Mouse (Mus musculus) T-helper 2 cell (primary cell): ENCODE results near the gene Prkacb.

Experiments
- in situ Hi-C: fragments of 300-600 bp; cut with MboI, MseI; formaldehyde crosslinking; loops from one replicate; pipeline ENCODE4 v1.15.1; 2025; ENCODE audit warnings: high pct_unique_total_duplicates

Gene Prkacb

DNA sequence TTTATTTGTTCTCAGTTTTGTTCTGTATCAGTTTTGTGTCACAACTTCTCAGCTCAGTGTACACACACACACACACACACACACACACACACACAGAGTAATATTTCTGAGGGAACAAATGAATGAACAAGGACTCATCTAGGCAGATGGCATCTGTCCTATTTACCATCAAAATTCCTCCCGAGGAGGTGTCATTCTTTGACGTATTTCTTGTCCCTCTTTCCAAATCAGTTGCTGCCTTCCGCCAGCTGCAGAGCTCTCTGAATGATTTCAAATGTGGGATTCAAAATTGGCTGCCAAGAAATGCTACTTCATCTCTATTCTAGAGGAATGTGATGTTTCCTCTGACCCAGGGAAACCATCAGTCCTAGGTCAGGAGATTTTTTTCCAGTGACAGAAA, 89.8 kb downstream of the Prkacb start:
- in situ Hi-C loops: loop anchor here (10.0 kb wide), 1 partner anchor 1138 kb away; no protein-coding TSS in a partner anchor

DNA sequence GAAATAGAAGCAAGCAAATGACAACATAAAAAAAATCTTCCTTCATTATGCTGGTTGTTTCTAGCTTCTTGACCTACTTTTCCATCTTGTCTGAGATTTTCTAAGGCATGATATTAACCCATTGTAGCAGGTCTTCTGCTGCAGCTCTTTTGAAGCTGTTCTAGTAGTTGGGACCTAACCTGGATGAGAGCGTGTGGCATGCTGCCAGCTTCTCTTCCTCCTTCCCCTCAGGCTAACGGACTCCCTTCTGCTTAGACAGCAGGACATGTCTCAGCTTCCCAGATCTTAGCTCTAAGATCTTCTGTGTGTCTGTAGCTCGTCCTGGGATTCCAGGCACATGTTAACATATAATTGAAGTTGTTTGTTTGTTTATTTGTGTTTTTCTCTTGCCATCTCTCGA, 93.1 kb downstream of the Prkacb start:
- in situ Hi-C loops: loop anchor here (10.0 kb wide), 1 partner anchor 1135 kb away; no protein-coding TSS in a partner anchor

DNA sequence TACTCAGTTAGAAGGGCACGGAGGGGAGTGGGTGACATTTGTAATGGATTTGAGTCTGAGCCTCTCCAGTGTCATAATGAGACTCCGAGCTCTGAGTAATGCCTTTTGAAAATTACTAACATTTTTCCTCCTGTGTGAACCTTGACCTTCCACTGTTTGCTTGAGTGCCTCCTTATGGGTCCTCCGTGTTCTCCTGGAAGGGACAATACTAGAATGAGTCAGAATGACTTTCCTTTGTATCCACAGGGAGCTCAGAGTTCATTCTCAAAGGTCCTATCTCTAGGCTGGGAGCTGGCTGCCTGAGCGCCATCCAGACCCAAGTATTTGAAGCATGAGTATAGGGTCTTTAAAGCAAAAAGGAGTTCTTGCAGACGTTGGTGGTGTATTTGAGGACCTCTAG, 94.5 kb downstream of the Prkacb start:
- in situ Hi-C loops: no loop called here

DNA sequence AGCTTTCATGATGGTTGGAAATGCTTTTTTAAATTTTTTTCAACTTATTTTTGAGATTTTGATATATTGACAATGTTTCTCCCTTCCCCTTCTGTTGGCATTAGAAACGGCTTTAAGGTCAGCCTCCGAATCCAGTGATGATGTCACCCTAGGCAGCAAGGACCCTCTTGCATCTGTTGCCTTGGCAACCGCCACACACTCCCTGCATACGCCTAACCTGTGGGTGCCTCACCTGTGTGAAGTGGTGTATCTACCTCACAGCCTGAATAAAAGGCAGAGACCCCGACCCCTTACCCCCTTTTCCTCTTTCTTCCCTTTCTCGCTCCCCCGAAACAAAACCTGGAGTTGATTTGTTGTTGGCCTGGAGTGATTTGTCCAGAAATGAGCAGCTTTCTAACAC, 100.5 kb downstream of the Prkacb start:
- in situ Hi-C loops: no loop called here

DNA sequence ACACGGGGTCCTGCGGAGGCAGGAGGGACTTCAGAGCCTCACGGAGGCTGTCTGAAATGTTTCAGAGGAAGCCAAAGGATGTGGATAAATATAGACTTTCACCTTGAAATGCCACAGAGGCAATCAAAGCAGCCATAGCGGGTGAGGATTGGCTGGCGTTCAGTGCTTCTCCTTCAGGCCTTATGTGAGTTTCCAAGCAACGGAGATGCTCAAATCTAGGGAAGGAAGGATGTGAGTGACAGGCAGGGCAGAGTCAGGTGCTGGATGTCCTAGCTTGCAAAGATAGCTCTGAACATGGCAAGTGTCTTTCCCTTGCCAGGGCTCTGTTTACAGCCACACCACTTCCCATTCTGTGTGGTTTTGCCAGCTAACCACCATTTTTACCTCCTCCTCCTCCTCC, 101.2 kb downstream of the Prkacb start:
- in situ Hi-C loops: no loop called here

DNA sequence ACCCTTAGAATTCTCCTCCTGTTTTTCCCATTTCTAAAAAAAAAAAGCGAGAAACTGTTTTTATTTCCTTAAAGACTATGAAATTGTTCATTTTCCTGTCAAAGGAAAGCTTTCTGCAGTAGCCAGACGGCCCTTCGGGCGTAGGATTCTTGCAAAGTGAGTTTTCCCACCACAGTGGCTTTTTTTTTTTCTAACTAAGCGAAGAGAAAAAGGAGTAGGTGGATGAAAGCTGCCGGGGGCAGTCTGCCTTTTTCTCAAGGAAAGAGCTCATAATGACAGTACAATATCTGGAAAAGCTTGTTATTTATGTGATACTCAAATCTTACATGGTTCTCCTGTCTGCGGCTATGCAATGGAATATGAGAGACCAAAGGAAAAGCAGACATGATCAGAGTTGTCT, 101.7 kb downstream of the Prkacb start:
- in situ Hi-C loops: no loop called here

DNA sequence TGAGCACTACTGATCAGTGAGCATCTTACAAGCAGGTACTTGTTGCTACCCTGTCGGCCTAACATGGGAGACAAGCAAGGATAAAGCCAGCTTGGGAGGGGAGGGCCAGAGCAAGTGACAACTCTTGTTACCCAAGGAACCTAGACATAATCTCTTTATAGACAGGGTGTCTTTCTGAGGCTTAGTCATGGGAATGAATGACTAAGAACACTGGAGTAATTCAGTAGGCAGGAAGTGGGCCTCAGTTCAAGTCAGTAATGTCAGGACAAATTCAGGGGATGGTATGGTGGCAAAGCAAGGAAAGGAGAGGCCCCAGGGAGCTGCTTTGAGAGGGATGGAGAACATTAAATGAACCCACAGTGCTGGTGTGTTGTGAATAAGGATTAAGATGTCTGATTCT, 103.7 kb downstream of the Prkacb start:
- in situ Hi-C loops: no loop called here

DNA sequence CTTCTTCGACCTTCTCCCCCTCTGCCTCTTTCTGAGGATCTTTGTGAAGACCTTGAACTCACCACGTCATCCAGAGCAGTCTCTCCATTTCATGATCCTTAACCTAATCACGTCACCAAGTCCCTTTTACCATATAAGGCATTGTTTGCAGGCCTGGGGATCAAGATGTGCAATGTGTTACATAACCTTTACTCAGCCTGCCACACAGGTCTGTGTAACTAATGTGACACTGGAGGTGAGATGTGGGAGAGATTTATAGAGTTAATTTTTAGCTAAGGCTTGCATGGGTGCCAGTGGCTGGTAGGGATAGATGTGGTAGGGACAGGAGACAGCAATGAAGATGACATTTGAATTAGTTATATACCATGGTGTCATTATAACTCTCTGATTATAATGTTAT, 104.4 kb downstream of the Prkacb start:
- in situ Hi-C loops: no loop called here

DNA sequence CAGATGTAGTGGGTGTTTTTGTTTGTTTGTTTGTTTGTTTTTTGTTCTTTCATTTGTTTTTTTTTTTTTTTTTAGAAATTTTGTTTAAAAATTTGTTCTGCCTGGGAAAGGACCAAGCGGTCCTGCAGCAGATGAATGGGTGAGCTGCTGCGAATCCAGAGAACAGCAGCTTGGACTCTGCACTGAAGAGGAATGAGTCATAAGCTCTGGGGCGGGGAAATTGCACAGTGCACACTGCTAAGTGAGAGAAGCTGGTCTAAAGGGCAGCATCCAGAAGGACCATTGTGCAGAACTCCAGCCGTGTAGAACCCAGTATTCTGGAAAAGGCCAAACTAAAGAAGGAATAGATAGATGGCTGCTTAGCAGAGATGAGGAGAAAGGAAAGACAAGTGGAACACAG, 108.7 kb downstream of the Prkacb start:
- in situ Hi-C loops: no loop called here

DNA sequence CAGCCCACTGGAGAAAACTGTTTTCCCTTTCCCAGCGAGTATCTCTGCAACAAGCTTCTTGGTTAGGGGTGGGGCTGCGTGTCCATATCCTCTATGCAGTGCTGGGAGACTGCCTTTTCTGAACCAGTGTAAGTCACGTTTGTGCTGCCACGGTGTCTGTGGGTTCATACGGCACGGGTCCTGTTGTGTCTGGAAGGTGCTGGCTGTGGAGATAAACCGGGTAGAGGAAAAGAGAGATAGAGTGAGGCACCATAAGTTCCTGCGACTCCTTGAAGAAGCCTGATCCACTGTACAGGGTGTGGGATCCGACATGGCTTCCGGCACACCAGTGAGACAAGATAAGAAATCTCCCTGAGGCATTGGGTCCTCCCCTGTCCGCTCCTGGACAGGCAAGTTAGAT, 112.7 kb downstream of the Prkacb start:
- in situ Hi-C loops: no loop called here

DNA sequence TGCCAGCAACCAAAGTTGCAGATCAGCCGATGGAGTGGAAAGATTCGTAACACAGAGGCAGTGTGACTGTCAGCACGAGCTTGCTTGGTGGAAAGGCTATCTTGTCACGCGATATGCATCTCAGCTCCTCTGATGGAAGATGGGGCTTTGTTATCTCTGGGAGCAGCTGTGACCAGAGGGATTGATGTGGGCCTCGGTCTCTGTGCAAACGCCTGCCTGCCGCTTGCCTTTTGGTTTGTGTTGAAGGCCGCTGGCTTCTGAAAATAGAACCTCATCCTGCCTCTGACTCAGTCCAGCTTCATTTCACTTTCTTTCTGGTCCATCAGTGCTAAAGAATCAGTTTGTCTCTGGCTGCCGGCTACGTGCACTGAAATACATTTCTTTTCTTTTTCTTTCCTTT, 113.8 kb downstream of the Prkacb start:
- in situ Hi-C loops: no loop called here

DNA sequence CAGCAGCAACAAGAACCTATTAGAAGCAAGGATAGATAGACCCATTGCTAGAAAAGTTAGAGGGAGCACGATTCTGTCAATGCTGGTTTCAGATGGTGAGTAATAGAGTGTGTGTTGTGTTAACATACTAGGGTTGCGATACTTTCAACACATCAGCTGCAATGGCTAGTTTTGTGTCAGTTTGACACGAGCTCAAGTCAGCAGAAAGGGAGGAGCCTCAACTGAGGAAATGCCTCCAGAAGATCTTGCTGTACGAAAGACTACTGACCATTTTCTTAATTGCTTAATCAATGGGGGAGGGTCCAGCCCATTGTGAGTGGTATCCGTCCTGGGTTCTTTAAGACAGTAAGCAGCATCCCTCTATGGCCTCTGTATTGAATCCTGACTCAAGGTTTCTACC, 120.2 kb downstream of the Prkacb start:
- in situ Hi-C loops: no loop called here

DNA sequence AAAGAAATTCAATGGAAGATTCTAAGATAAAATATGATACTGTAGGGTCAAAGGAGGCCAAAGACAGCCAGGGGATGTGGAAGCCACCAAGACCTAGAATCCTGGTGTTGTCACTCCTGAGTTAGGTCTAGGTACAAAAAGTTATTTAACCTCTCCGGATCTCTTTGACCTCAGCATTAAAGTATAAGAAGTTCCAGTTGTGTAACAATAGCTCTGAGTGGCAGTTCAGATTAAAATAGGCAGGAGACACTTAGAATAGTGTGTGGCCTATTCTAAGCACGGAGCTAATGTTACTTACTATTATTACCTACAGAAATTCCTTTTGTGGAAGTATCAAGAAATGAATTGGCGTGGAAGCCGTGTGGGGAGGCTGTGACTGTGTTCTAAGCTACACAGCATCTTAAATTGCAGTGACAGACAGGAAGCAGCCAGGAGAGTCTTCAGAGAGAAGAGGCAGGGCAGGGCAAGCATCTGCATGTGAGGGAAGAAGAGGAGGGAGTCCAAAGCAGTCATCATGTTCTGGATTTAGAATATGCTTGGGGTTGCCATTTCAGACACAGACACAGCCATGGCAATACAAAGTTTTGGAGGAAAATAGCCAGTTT, 125.6 kb downstream of the Prkacb start:
- in situ Hi-C loops: no loop called here

DNA sequence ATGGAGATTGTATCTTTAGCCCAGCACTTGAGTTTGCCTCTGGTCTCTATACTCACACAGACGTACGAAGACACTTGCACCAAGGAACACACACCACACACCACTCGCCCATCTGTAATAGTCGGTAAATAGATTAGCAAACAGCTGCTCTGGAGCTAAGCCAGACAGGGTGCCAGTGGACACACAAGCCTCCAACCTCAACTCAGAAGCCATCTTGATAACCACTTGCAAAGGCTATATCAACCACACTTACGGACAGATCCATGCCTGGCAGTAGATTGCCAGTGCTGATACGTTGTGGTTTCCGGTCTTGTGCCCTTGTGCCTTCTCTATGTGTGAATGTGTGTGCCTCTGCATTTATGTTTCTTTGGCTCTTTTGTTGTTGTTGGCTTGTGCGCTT, 126.4 kb downstream of the Prkacb start:
- in situ Hi-C loops: no loop called here

DNA sequence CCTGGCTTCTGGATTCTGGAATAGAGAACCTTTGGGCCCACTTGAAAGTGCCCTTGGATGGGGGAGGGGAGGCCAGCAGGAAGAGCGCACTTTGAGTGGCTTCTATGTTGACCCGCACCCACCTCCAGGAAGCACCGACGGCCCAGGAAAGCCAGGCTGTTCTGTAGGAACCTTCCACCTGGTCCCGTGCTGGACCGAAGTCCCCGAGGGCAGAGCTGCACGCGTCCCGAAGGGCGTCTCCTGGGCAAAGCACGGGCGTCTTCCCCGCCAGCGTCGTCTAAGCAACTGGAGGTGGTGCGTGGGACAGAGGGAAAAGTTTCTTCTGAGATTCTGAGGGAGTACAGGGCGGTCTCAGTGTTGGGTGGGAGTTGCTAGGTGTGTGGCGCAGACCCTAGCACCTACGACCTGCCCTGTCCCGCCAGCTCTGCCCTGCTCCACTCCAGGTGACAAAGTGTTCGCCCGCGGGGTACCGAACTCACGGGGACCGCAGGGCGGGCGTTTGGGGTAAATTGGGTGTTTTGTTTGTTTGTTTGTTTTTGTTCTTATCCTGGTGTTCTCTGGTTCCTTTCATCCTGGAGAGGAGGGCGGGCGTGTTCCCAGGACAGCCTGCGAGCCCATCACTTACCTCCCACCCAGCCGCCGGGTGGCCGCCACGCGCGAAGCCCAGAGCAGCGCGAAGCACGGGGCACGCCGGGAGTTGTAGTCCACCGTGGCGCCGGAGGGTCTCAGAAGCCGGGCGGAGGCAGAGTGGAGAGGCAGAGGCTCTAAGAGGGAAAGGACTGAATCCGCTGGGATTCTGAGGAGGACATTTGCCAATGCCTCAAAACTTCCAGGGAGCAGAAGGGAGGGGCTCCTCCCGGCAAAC, 127.7 kb downstream of the Prkacb start, which contains the start of gene Samd13:
Gene Samd13 (minus strand): TSS at position 782 of the 865 bp plus-strand sequence.
- in situ Hi-C loops: no loop called here

DNA sequence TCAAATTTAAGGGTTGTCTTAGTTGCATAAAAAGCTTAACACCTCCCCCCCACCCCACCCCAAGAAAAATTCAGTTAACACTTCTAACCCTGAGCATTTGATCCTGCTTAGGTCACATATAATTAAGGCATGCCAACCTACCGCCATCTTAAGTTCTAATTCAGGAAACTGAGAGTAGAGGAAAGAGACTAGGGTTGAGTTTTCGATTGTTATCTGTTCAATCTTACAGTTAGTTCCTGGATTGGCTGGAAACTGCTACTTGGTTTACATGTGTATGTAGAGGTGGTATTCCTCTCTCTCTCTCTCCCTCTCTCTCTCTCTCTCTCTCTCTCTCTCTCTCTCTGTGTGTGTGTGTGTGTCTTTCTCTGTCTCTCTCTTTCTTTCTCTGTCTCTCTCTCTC, 129.7 kb downstream of the Prkacb start:
- in situ Hi-C loops: no loop called here

DNA sequence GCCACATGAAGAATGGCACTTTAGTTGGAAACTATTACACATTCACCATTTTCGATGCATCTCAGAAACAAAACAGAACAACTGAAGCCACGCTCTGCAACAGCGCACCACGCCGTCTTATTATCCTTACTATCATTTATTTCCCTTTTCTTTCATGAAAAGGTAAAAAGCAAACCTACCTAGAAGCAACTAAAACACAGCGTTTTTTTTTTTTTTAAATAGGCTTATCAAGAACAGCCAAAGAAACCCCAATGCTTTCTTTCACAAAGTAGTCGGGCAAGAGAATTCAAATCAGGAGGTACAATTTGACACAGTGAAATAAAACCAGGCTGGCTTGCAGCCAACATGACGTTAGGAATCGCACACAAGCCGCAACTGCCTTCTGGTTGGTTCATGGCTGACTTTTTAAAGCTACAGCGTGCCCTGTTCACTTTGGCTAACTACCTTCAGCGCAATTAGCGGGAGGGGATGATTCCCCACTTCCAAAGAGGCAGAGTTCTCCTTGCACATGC, 130.6 kb downstream of the Prkacb start:
- in situ Hi-C loops: no loop called here

DNA sequence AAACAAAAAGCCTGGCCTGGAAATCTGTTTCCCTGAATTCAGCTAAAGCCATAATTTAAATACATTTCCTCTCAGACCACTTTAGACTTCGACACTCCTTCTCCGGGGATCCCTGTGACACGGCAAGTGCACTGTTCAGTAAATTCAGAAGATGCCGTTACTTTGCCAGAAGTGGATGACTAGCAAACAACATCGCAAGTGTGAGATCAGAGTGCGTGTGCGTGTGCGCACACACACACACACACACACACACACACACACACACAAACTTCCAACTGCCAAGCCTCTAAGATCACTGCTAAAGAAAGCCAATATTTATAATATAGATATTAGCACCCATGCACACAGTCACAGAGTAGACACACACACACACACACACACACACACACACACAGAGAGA, 131.1 kb downstream of the Prkacb start:
- in situ Hi-C loops: no loop called here

DNA sequence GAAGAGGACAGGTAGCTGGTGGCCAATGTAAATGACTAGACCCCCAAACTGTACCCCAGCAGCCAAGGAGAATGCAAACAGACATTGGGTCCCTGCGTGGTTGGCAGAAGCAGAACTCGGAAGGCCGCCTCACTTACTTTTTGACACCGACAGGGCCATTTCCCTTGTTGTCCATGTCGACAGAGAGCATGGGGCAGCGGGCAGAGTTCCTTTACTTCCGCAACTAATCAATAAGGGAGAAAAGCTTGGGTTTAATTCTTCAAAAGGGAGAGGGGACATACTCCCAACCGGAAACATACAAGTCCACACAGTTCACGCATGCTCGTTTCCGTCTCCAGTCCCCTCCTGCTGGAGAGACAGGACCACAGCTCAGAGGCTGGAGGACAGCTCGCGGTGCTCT, 132.2 kb downstream of the Prkacb start:
- in situ Hi-C loops: no loop called here

DNA sequence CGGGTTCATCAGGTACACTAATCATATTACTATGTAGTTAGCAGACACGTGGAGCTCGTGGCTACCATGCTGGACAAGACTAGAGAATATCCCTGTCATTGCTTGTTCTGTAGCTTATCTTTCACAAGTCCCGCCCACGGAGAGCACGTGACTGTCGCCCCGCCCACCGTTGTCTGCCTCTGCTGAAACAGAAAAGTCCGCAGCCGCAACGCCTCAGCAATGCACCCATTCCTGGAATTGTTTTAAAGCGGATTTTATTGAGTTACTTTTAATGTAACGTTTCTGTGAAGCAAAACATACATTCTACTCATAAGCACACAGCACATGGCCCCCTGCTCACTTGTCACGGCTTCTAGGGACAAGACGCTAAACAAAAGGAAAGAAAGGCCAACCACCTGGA, 133.1 kb downstream of the Prkacb start:
- in situ Hi-C loops: no loop called here
